Mouse (Mus musculus): Measurements from ENCODE around the gene 2300002M23Rik. TPM values are rescaled to one million over a fixed set of nuclear protein-coding genes. Genes with fewer than 3 reads are reported as not detected.

2300002M23Rik gene
- total RNA-seq, 4 experiments from 2014 or later = not detected

GRCm38 (mm10) chr17:35601736-35602354, 34.6 kb downstream of the 2300002M23Rik start:
- DNase-seq (ENCODE audit: low spot score) = no peak

GRCm38 (mm10) chr17:35617127-35617526, 49.9 kb downstream of the 2300002M23Rik start:
- DNase-seq (ENCODE audit: low spot score) = no peak

Other genes starting within 250 kb of the 2300002M23Rik start
- 1 to 10 TPM in 3 of 4 experiments, under 1 TPM in 1; 0.53 to 1.5 (median 1.4) TPM for gene H2-Q1, start 247.0 kb upstream of the 2300002M23Rik start, total RNA-seq (2022)
- 1 to 10 TPM in 2 of 4 experiments, under 1 TPM in 2; 0.84 to 1.3 (median 1.1) TPM for gene H2-Q2, start 225.2 kb upstream of the 2300002M23Rik start, total RNA-seq (2022)
- 10 to 100 TPM; 14.6 to 22.3 (median 16.7) TPM for gene H2-Q4, start 187.8 kb upstream of the 2300002M23Rik start, total RNA-seq (2022)
- 1 to 10 TPM; 3.8 to 8.0 (median 4.4) TPM for gene H2-Q6, start 142.6 kb upstream of the 2300002M23Rik start, total RNA-seq (2022)
- gene H2-Q7, start 128.3 kb upstream of the 2300002M23Rik start, total RNA-seq (2022) = 1 to 10 TPM; 2.5 to 4.7 (median 3.2) TPM
- gene H2-Q10, start 97.4 kb upstream of the 2300002M23Rik start, total RNA-seq (2022) = under 1 TPM; 0.38 to 0.59 (median 0.39) TPM
- gene Pou5f1, start 61.4 kb upstream of the 2300002M23Rik start, total RNA-seq (2022) = not detected
- gene Tcf19, start 50.6 kb upstream of the 2300002M23Rik start, total RNA-seq (2022) = 1 to 10 TPM; 2.1 to 3.3 (median 2.4) TPM
- gene Cchcr1, start 50.4 kb upstream of the 2300002M23Rik start, total RNA-seq (2022) = 1 to 10 TPM; 2.0 to 3.9 (median 2.4) TPM
- gene Psors1c2, start 34.2 kb upstream of the 2300002M23Rik start, total RNA-seq (2022) = not detected
- gene Cdsn, start 15.3 kb upstream of the 2300002M23Rik start, total RNA-seq (2022) = under 1 TPM; 0.14 to 0.37 (median 0.27) TPM
- gene Sfta2, start 34.1 kb downstream of the 2300002M23Rik start, total RNA-seq (2022) = not detected
- not detected for gene Gm9573, start 59.2 kb downstream of the 2300002M23Rik start, total RNA-seq (2022)
- gene Mucl3, start 76.2 kb downstream of the 2300002M23Rik start, total RNA-seq (2022) = not detected
- 10 to 100 TPM; 30.4 to 34.9 (median 31.8) TPM for gene Vars2, start 100.1 kb downstream of the 2300002M23Rik start, total RNA-seq (2022)
- gene Gtf2h4, start 106.3 kb downstream of the 2300002M23Rik start, total RNA-seq (2022) = 10 to 100 TPM; 18.4 to 22.2 (median 21.2) TPM
- gene Ddr1, start 137.2 kb downstream of the 2300002M23Rik start, total RNA-seq (2022) = 10 to 100 TPM; 23.8 to 30.0 (median 29.5) TPM

Measured in heart, adult 8-10 months (tissue).